ENCODE assay signal across 8 mouse cellular contexts in genomic region chr2:181459673-181460621, GRCm38 (mm10). TPM values are rescaled to one million over a fixed set of nuclear protein-coding genes. Genes with fewer than 3 reads are reported as not detected.
DNase-seq lines count a peak whose midpoint lies in the region; ATAC-seq lines count a peak whose summit lies in the region.

No protein-coding gene starts in this region.

- peaks cover 18% of the 10 kb centered on the region for H3K4me1 ChIP-seq in intestine, embryonic 15.5 days (replicated peaks)
- peaks cover 15% of the 10 kb centered on the region for H3K4me1 ChIP-seq in midbrain, embryonic 16.5 days (ENCODE audit: control insufficient read depth, insufficient read depth, low read length)

- DNase-seq in left cerebral cortex, adult 18-20 months (ENCODE audit: low spot score in 2 of 2), result peak; percentile 40 to 57
- DNase-seq in left cerebral cortex, adult 11 months (ENCODE audit: low spot score), result no peak
- DNase-seq in embryo, embryonic 10.5 days (ENCODE audit: low spot score), result peak; percentile 83
- peak; percentile 40 to 60 for DNase-seq in gastrocnemius, postnatal 36 days
- peak; percentile 92 for DNase-seq in liver
- peak; percentile 69 to 82 for DNase-seq in spleen, postnatal 4 days (ENCODE audit: low spot score in 2 of 2)

- no peaks in the 10 kb centered on the region for H3K36me3 ChIP-seq in intestine, embryonic 15.5 days
- no peaks in the 10 kb centered on the region for H3K36me3 ChIP-seq in midbrain, embryonic 16.5 days (ENCODE audit: control insufficient read depth, insufficient read depth, low read length)

- peak overlapping the region; percentile 72 for H3K27ac ChIP-seq in intestine, embryonic 15.5 days
- peak overlapping the region; percentile 47; the same call in 1 of the 2 replicates for H3K27ac ChIP-seq in midbrain, embryonic 16.5 days (ENCODE audit: low read length)

- peak; percentile 56 for ATAC-seq in intestine, embryonic 15.5 days
- ATAC-seq in midbrain, embryonic 16.5 days, result peak; percentile 69

- WGBS in intestine, embryonic 15.5 days, result 1% methylated on average over 71 of the region's 71 CpGs
- under 1% methylated on average over 67 of the region's 71 CpGs for WGBS in midbrain, embryonic 16.5 days

- H3K9ac ChIP-seq in intestine, embryonic 15.5 days, result peak overlapping the region; percentile 54
- peak overlapping the region; percentile 99 for H3K9ac ChIP-seq in midbrain, embryonic 16.5 days (ENCODE audit: low read depth, low read length)

- H3K4me2 ChIP-seq in intestine, embryonic 15.5 days (replicated peaks), result peak overlapping the region; percentile 99
- H3K4me2 ChIP-seq in midbrain, embryonic 16.5 days (ENCODE audit: low read length), result peak overlapping the region; percentile 94

- no peaks in the 10 kb centered on the region for H3K9me3 ChIP-seq in intestine, embryonic 15.5 days
- no peaks in the 10 kb centered on the region for H3K9me3 ChIP-seq in midbrain, embryonic 16.5 days (replicated peaks; ENCODE audit: control insufficient read depth, low read length, poor library complexity, severe bottlenecking)

- intact Hi-C loops in gastrocnemius, postnatal 36 days (cut with DNase I), result loop anchor here (5.0 kb wide), 2 partner anchors 37 to 48 kb away; partner anchors contain the start of gene Tpd52l2

- H3K27me3 ChIP-seq in intestine, embryonic 15.5 days (replicated peaks), result peaks cover 24% of the 10 kb centered on the region
- H3K27me3 ChIP-seq in midbrain, embryonic 16.5 days (ENCODE audit: control insufficient read depth, insufficient read depth, low read depth, low read length), result peaks cover 3% of the 10 kb centered on the region

- peak overlapping the region; percentile 92 for H3K4me3 ChIP-seq in intestine, embryonic 15.5 days (replicated peaks)
- H3K4me3 ChIP-seq in midbrain, embryonic 16.5 days (ENCODE audit: low read depth, low read length), result peak overlapping the region; percentile 97

RNA-seq across cellular contexts. Expression of gene Zbtb46, which starts 0.7 kb away (rescaled TPM):
- 10 to 100 TPM; 13.8 to 15.3 TPM for total RNA-seq in left cerebral cortex, adult 18-20 months (2021)
- 1 to 10 TPM; 3.9 to 4.0 TPM for total RNA-seq in gastrocnemius, postnatal 36 days (2021)
- 7.2 and 7.4 TPM in 2 replicates for polyA plus RNA-seq in intestine, embryonic 15.5 days (2015; fragmentation: Nextera tagmentation; extraction: Ambion mirVana)
- 21.6 and 26.2 TPM in 2 replicates for polyA plus RNA-seq in midbrain, embryonic 16.5 days (2015; fragmentation: Nextera tagmentation; extraction: Ambion mirVana)

RNA-seq across cellular contexts. Expression of gene Abhd16b, which starts 33.1 kb away (rescaled TPM):
- total RNA-seq in left cerebral cortex, adult 18-20 months (2021), result not detected
- total RNA-seq in gastrocnemius, postnatal 36 days (2021), result not detected
- polyA plus RNA-seq in intestine, embryonic 15.5 days (2015; fragmentation: Nextera tagmentation; extraction: Ambion mirVana), result 0.18 and 0.30 TPM in 2 replicates
- polyA plus RNA-seq in midbrain, embryonic 16.5 days (2015; fragmentation: Nextera tagmentation; extraction: Ambion mirVana), result not detected in 2 replicates

RNA-seq across cellular contexts. Expression of gene Tpd52l2, which starts 37.0 kb away (rescaled TPM):
- 10 to 100 TPM; 77.5 to 82.8 TPM for total RNA-seq in left cerebral cortex, adult 18-20 months (2021)
- total RNA-seq in gastrocnemius, postnatal 36 days (2021), result 10 to 100 TPM; 41.1 to 48.7 TPM
- 133 and 140 TPM in 2 replicates for polyA plus RNA-seq in intestine, embryonic 15.5 days (2015; fragmentation: Nextera tagmentation; extraction: Ambion mirVana)
- 105 and 109 TPM in 2 replicates for polyA plus RNA-seq in midbrain, embryonic 16.5 days (2015; fragmentation: Nextera tagmentation; extraction: Ambion mirVana)
